Mouse (Mus musculus) testis, adult 2 months (tissue): Measurements from ENCODE around the gene Dnah14. TPM values are rescaled to one million over a fixed set of nuclear protein-coding genes. Genes with fewer than 3 reads are reported as not detected.
A peak's percentile ranks its signal among the peaks of the same experiment; 100 is the strongest.

ENCODE experiments used
- H3K27ac ChIP-seq: fragments of 200-500 bp; 2 replicates; pipeline ENCODE4 v1.5.1; 2012; ENCODE audit warnings: low read depth, low read length; ENCODE audit not compliant: control insufficient read depth, insufficient read depth
- H3K27me3 ChIP-seq: fragments of 200-500 bp; 2 replicates; pipeline ENCODE4 v1.6.1; 2012; ENCODE audit warnings: mild to moderate bottlenecking, low read length, moderate library complexity; ENCODE audit not compliant: control insufficient read depth, insufficient read depth
- H3K36me3 ChIP-seq: fragments of 200-500 bp; 2 replicates; pipeline ENCODE4 v1.6.1; 2012; ENCODE audit warnings: mild to moderate bottlenecking, low read length; ENCODE audit not compliant: control insufficient read depth, insufficient read depth
- H3K4me1 ChIP-seq: fragments of 200-500 bp; 2 replicates; pipeline ENCODE4 v1.6.1; 2012; ENCODE audit warnings: low read length; ENCODE audit not compliant: control insufficient read depth, insufficient read depth
- H3K4me3 ChIP-seq: fragments of 200-500 bp; 2 replicates; pipeline ENCODE4 v1.5.1; 2012; ENCODE audit warnings: low read depth, mild to moderate bottlenecking, low read length, moderate library complexity, mixed read lengths; ENCODE audit not compliant: control insufficient read depth
- CTCF ChIP-seq: fragments of 200-500 bp; IDR thresholded peaks from 2 replicates; pipeline ENCODE4 v1.5.1; 2012; ENCODE audit warnings: low read depth, mild to moderate bottlenecking, inconsistent platforms, low read length, moderate library complexity; ENCODE audit not compliant: control insufficient read depth, insufficient read depth, insufficient replicate concordance
- POLR2A ChIP-seq: fragments of 200-500 bp; IDR thresholded peaks from 2 replicates; pipeline ENCODE4 v1.6.1; 2012; ENCODE audit warnings: low read depth, mild to moderate bottlenecking, inconsistent platforms, low read length, moderate library complexity; ENCODE audit not compliant: control insufficient read depth
- polyA plus RNA-seq: library from polyadenylated mRNA; depleted of rRNA; stranded (reverse); fragments of >200 nt; gene quantifications from 2 replicates; pipeline ENCODE4 v1.2.3, GENCODE M21; 2012

Gene Dnah14
- polyA plus RNA-seq, 1 experiment = 59.2 TPM

DNA sequence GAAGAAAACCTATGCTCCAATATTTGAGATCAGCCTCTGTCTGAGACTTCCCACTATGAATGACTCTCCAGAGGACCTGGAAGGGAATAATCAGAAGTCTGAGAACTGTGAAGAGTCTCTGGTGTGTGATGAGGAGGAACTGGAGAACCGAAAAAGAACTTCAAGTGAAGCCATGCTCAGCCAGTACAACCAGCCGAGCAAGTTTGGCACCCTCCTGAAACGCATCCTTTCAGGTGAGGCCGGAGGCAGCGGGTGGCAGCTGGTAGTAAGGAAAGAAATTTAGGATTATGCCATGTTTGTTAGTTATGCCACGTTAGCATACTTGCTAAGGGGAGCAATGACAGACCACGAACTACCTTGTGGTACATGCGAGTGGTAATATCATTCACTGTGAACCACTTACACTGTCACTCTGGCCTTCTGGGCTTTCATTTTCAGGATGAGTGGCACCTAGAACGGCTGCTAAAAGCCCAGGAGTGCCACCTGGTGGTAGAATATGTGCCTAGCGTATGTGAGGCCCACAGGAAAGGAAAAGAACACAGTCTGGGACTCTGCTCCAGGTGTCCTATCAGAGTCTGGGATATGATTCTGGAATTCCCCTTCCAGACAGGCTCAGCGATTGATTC lies 39.6 kb downstream of the Dnah14 start:
- Histone ChIP-seq H3K36me3 (no peaks in the 10 kb centered on the region; the same call in 1 of the 2 replicates), H3K27me3 (no peaks in the 10 kb centered on the region), H3K4me1 (no peaks in the 10 kb centered on the region), H3K27ac (no peak overlapping the region), H3K4me3 (no peak overlapping the region)
- TF ChIP-seq POLR2A (no peak), CTCF (no peak; the same call in 1 of the 2 replicates)

GRCm38 (mm10) chr1:181617332-181617731 lies 41.0 kb downstream of the Dnah14 start:
- no peaks in the 10 kb centered on the region for H3K4me1 ChIP-seq
- no peak overlapping the region for H3K27ac ChIP-seq
- H3K36me3 ChIP-seq = no peaks in the 10 kb centered on the region; the same call in 1 of the 2 replicates
- no peaks in the 10 kb centered on the region for H3K27me3 ChIP-seq
- peak; percentile 58; the same call in 1 of the 2 replicates for TF ChIP-seq CTCF
- no peak for TF ChIP-seq POLR2A
- H3K4me3 ChIP-seq = no peak overlapping the region

DNA sequence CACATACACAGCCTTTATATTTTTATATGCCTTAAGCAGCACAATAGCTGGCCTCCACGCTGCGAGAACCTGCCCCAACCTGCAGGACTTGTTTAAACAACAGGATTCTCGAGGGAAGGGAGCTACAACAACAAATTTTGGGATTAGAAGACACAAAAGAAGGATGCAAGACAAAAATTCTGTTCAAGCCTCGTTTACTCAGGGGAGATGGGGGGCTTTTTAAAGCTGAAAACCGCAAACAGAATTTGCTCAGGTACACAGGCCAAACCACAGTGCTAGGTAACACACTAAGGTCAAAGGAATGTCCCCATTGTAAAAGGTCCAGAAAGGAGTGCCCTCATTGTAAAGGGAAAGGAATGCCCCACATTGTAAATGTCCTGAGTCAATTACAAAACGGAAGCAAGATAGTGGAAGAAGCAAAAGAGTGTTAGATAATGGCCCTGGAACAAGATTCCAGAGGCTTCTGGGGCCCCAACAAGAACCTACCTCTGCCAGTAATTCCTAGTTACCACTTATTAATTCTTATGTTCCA lies 46.9 kb downstream of the Dnah14 start:
- TF ChIP-seq CTCF (no peak), POLR2A (no peak)
- Histone ChIP-seq H3K4me1 (no peaks in the 10 kb centered on the region), H3K4me3 (no peak overlapping the region), H3K36me3 (no peaks in the 10 kb centered on the region; the same call in 1 of the 2 replicates), H3K27me3 (no peaks in the 10 kb centered on the region), H3K27ac (no peak overlapping the region)

DNA sequence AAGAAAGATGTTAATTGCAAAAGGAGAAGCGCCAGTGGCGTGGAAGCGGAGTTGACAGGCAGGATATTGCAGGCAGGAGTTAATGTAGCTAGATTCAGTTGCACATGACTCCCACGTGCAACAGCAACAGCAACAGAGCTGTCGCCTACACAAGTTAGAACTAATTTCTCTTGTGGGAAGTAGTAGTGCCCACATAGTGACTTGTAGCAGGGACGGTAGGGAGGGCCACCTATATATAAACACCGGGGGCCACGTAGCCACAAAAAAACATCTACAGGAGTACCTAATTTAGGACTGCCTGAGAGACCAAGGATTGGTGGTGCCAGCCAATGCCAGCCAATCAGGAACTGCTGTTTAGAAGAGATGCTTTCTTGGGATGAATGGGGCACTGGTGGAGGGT lies 48.5 kb downstream of the Dnah14 start:
- no peak for TF ChIP-seq CTCF
- TF ChIP-seq POLR2A = no peak
- Histone ChIP-seq H3K27me3 (no peaks in the 10 kb centered on the region), H3K4me3 (no peak overlapping the region), H3K27ac (no peak overlapping the region), H3K36me3 (no peaks in the 10 kb centered on the region; the same call in 1 of the 2 replicates), H3K4me1 (no peaks in the 10 kb centered on the region)

DNA sequence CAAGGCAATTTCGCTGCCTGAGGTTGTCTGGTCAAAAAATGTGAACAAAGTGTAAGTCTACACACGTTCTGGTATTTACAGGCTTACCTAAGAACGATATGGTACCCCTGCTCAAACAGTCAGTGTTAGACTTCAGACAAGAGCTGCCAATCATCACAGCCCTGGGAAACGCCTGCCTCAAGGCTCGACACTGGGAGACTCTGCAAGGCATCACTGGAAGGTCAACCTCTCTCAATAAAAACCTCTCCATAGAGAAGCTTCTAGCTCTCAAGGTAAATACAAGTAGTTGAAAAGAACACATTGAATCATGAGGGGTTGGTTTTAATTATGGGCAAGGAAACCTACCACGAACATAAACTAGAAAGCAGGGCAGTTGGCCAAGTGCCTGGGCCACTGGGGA lies 51.9 kb downstream of the Dnah14 start:
- no peak for TF ChIP-seq POLR2A
- no peak for TF ChIP-seq CTCF
- H3K27me3 ChIP-seq = no peaks in the 10 kb centered on the region
- no peak overlapping the region for H3K27ac ChIP-seq
- H3K36me3 ChIP-seq = peaks cover 1% of the 10 kb centered on the region
- H3K4me3 ChIP-seq = no peak overlapping the region
- H3K4me1 ChIP-seq = no peaks in the 10 kb centered on the region

DNA sequence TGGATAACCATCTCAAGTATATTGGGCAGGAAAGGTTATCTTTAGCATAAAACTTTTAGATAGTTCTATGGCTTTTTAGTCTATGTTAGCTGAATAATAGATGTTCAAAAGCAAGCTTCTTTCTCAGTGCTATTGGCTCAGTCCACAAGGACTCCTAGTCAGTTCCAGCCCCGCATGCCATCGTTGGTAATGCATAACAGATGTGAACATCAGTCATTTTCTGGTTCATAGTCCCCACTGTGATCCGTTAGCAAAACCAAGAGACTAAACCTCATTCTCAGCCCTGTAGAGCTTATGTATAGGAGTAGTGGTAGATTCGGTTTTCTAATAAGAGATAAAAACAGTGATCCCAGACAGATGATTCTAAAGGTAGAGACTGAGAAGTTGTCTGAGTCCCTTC lies 55.0 kb downstream of the Dnah14 start:
- no peaks in the 10 kb centered on the region for H3K27me3 ChIP-seq

DNA sequence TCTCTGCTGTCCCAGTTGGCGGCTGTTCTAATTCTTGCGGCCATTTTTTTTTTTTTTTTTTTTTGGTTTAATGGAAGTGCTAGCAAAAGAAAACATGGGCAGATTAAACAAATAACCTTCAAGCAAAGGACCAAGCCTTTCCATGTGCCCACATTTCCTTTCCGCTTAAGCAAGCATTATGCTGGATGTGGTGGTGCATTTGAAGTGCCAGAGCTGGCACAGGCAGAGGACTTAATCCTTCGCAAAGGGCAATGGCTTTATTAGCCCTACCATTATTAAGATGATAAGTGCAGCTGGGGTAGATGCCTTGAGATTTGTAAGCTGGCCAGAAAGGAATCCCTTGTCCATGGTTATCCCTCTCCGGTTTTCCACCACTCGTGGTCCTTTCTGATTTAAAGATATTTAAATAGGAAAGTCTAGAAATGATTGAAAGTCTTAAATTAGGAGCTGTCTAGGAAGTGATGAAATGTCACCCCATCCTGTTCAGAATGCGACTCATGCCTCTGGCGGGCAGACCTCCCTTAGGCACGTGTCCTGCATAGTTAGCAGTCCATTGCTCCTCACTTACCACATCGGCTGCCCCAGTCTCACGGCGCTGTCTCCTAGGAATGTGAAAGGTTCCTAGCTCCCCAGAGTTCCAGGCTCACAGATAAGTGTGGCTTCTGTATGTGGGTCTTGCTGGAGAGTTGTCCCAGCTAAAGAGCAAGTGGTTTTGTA lies 61.8 kb downstream of the Dnah14 start:
- Histone ChIP-seq H3K27ac (no peak overlapping the region), H3K36me3 (no peaks in the 10 kb centered on the region; the same call in 1 of the 2 replicates), H3K4me1 (no peaks in the 10 kb centered on the region), H3K27me3 (no peaks in the 10 kb centered on the region), H3K4me3 (no peak overlapping the region)
- TF ChIP-seq POLR2A = no peak
- TF ChIP-seq CTCF = no peak

More for the DNA sequence above, 55.0 kb downstream of the Dnah14 start:
- no peak for TF ChIP-seq POLR2A
- no peak for TF ChIP-seq CTCF
- H3K36me3 ChIP-seq = peaks cover 1% of the 10 kb centered on the region
- H3K4me3 ChIP-seq = no peak overlapping the region
- H3K4me1 ChIP-seq = no peaks in the 10 kb centered on the region
- H3K27ac ChIP-seq = no peak overlapping the region
